Mouse (Mus musculus): ENCODE measurements around the gene Miox. TPM values are rescaled to one million over a fixed set of nuclear protein-coding genes. Genes with fewer than 3 reads are reported as not detected.

Gene Miox
- polyA plus RNA-seq, 1 experiment: 2.7 TPM

DNA sequence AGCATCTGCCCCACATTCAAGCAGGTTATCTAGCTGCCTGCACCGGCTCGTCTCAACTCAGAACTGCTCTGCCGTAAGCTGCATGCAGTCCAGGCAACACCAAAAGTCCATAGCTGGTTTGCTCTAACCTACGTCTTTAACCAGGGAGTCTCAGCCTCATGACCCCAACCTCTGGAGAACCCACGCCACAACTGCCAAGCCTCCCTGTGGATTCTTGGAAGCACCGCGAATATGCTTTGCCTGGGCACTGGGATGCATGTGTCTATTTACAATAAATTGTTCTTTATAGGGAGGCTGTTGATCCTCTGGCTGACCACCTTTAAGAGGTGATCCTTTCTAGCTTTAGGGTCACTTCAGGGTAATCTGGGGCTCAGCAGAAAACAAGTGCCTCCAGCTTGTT lies 38.3 kb downstream of the Miox start:
- Histone ChIP-seq H3K36me3 (ENCODE audit: control insufficient read depth, insufficient read depth, low read length) (peaks cover 39% of the 10 kb centered on the region), H3K4me3 (ENCODE audit: control insufficient read depth, insufficient read depth, low read length) (no peak overlapping the region)

DNA sequence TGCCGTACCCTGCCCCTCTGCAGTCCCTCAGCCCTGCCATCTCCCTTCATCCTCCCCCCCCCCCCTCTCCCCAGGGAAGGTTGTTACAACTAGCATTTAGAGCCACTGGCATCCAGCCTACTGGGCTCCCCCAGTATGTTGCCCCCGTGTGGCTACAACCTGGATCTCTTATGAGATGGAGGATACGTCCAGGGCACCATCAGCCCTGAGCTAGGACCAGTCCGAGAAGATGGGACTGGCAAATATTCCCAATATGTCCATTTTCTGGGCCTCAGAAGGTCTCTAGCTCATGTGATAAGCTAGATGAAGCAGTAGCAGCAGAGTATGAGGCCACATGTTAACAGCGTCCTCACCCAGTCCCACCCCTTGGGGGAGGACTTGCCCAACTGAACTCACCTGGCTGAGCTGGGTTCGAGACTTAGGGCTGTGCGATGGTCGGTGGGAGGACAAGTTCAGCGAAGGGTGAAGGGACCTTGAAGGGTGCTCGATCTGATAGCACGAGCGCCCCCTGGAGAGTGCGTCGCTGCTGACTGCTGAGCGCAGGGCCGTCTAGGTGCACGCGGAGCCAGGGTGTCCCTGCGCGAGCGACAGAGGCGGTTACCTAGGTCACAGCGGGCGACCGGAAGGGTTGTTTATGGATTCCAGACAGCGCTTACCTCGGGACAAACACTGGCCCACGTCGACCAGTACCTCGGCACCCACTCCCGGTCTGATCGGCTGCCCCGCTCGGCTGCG lies 39.0 kb downstream of the Miox start:
- peaks cover 18% of the 10 kb centered on the region for H3K4me1 ChIP-seq (replicated peaks; ENCODE audit: control insufficient read depth, insufficient read depth, low read length)
- H3K27me3 ChIP-seq (ENCODE audit: control insufficient read depth, insufficient read depth, low read length): no peaks in the 10 kb centered on the region
- peak; percentile 88 for DNase-seq
- peak overlapping the region; percentile 87 for H3K4me3 ChIP-seq (ENCODE audit: control insufficient read depth, insufficient read depth, low read length)
- WGBS: 1% methylated on average over 35 of the region's 35 CpGs
- TF ChIP-seq CTCF (IDR thresholded peaks at IDR 0.05; ENCODE audit: borderline replicate concordance, control insufficient read depth, extremely low read depth, insufficient read depth, low read length, poor library complexity): peak; percentile 81; the same call in 1 of the 2 replicates
- no peak for TF ChIP-seq POLR2A (IDR thresholded peaks at IDR 0.05; ENCODE audit: control insufficient read depth, extremely low read depth, insufficient read depth, low read length, poor library complexity)
- peaks cover 33% of the 10 kb centered on the region for H3K36me3 ChIP-seq (ENCODE audit: control insufficient read depth, insufficient read depth, low read length)
- H3K27ac ChIP-seq (ENCODE audit: control insufficient read depth, insufficient read depth, low read length): peak overlapping the region; percentile 55

More for the DNA sequence above, 38.3 kb downstream of the Miox start:
- DNase-seq: no peak
- H3K4me1 ChIP-seq (replicated peaks; ENCODE audit: control insufficient read depth, insufficient read depth, low read length): peaks cover 13% of the 10 kb centered on the region
- WGBS: 95% methylated on average over 7 of the region's 7 CpGs
- H3K27me3 ChIP-seq (ENCODE audit: control insufficient read depth, insufficient read depth, low read length): no peaks in the 10 kb centered on the region
- no peak overlapping the region for H3K27ac ChIP-seq (ENCODE audit: control insufficient read depth, insufficient read depth, low read length)
- no peak for TF ChIP-seq POLR2A (IDR thresholded peaks at IDR 0.05; ENCODE audit: control insufficient read depth, extremely low read depth, insufficient read depth, low read length, poor library complexity)
- TF ChIP-seq CTCF (IDR thresholded peaks at IDR 0.05; ENCODE audit: borderline replicate concordance, control insufficient read depth, extremely low read depth, insufficient read depth, low read length, poor library complexity): no peak

DNA sequence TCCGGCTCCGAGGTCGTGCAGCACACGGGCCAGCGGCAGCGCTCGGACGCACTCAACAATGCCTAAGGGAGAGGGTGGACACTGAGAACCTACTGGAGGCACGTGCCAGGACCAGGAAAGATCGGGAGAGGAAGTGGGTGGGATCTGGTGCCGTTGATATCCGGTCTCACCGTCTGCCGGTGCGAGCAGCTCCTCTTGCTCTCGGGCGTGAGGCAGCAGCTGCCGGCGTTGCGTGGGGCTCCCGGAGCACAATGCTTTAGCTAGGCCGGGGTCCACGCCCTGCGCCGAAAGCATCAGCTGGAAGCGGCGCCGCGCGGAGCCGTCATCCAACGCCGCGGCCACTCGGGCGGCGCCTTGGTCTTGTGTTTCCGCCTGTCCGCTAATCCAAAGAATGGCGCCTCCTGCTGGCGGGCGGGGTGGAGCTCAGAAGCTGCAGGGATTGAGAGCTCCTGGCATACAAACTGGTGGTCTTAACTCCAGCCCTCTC lies 39.6 kb downstream of the Miox start, which contains the start of gene Sco2:
Sco2 (minus strand) TSS at position 85 of the 487 bp plus-strand sequence.
- under 1% methylated on average over 42 of the region's 42 CpGs for WGBS

DNA sequence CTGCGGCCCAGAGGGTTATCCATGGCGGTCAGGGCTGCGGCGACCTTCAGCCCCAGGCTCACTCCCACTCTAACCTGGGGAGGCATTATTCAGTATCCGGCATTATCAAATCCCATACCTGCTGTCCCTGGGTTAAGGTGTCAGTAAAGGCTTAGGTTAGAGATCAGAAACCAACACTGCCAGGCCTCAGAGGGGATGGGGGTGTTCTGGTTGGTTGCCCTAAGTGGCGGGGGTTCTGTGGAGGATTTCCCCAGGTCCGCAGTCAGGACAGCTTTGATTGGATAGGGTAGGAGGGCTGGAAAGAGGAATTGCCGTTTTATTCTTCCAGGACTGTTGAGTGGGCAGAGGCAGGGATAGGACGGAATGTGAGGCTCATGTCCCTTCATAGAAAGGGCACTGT lies 40.1 kb downstream of the Miox start:
- DNase-seq: no peak
- 71% methylated on average over 9 of the region's 9 CpGs for WGBS
- Histone ChIP-seq H3K4me1 (replicated peaks; ENCODE audit: control insufficient read depth, insufficient read depth, low read length) (peaks cover 29% of the 10 kb centered on the region), H3K4me3 (ENCODE audit: control insufficient read depth, insufficient read depth, low read length) (peak overlapping the region; percentile 87), H3K36me3 (ENCODE audit: control insufficient read depth, insufficient read depth, low read length) (peaks cover 21% of the 10 kb centered on the region), H3K27ac (ENCODE audit: control insufficient read depth, insufficient read depth, low read length) (no peak overlapping the region), H3K27me3 (ENCODE audit: control insufficient read depth, insufficient read depth, low read length) (no peaks in the 10 kb centered on the region)
- TF ChIP-seq CTCF (IDR thresholded peaks at IDR 0.05; ENCODE audit: borderline replicate concordance, control insufficient read depth, extremely low read depth, insufficient read depth, low read length, poor library complexity) (no peak), POLR2A (IDR thresholded peaks at IDR 0.05; ENCODE audit: control insufficient read depth, extremely low read depth, insufficient read depth, low read length, poor library complexity) (no peak)

More for the DNA sequence above, 39.6 kb downstream of the Miox start, which contains the start of gene Sco2:
- peak; percentile 96 for TF ChIP-seq CTCF (IDR thresholded peaks at IDR 0.05; ENCODE audit: borderline replicate concordance, control insufficient read depth, extremely low read depth, insufficient read depth, low read length, poor library complexity)
- no peak for TF ChIP-seq POLR2A (IDR thresholded peaks at IDR 0.05; ENCODE audit: control insufficient read depth, extremely low read depth, insufficient read depth, low read length, poor library complexity)
- peak within 1 kb of the TSS; percentile 55 for H3K27ac ChIP-seq (ENCODE audit: control insufficient read depth, insufficient read depth, low read length)
- peaks cover 26% of the 10 kb centered on the region for H3K36me3 ChIP-seq (ENCODE audit: control insufficient read depth, insufficient read depth, low read length)
- peaks cover 25% of the 10 kb centered on the region for H3K4me1 ChIP-seq (replicated peaks; ENCODE audit: control insufficient read depth, insufficient read depth, low read length)
- no peaks in the 10 kb centered on the region for H3K27me3 ChIP-seq (ENCODE audit: control insufficient read depth, insufficient read depth, low read length)
- DNase-seq: peak; percentile 92
- peak within 1 kb of the TSS; percentile 87 for H3K4me3 ChIP-seq (ENCODE audit: control insufficient read depth, insufficient read depth, low read length)

DNA sequence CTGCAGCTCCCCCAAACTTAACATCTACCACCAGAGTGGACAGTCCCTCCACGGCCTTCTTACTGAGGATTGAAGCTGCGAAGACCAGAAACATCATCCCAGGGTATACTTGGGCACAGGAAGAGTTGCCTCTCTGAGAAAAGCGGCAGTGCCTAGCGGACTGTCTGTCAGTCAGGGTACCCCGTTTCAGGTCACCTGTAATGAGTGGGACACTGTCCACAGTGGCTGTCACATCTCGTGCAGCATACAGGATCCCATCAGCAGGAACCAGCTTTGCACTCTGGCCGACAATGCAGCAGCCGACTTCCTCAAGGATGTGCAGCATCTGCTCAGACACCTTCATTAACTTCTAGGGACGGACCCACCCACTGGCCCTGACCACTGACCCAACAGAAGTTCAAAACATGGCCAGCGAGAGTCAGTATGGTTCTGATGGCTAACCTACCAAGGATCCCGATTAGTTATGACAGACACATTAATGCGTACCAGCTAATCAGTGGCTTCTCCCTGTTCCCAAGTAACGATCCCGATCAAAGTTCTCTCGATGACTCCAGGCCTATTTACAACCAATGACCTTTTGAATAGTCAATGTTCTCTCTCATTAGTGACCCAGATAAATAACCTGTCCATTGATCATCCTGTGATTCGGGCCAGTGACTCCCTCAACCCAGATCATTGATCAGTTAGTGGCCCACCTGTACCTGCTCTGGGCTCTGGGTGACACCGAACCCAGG lies 40.8 kb downstream of the Miox start:
- TF ChIP-seq CTCF (IDR thresholded peaks at IDR 0.05; ENCODE audit: borderline replicate concordance, control insufficient read depth, extremely low read depth, insufficient read depth, low read length, poor library complexity) (no peak), POLR2A (IDR thresholded peaks at IDR 0.05; ENCODE audit: control insufficient read depth, extremely low read depth, insufficient read depth, low read length, poor library complexity) (no peak)
- peaks cover 32% of the 10 kb centered on the region for H3K4me1 ChIP-seq (replicated peaks; ENCODE audit: control insufficient read depth, insufficient read depth, low read length)
- H3K36me3 ChIP-seq (ENCODE audit: control insufficient read depth, insufficient read depth, low read length): peaks cover 15% of the 10 kb centered on the region
- H3K4me3 ChIP-seq (ENCODE audit: control insufficient read depth, insufficient read depth, low read length): no peak overlapping the region
- no peaks in the 10 kb centered on the region for H3K27me3 ChIP-seq (ENCODE audit: control insufficient read depth, insufficient read depth, low read length)
- DNase-seq: no peak
- H3K27ac ChIP-seq (ENCODE audit: control insufficient read depth, insufficient read depth, low read length): no peak overlapping the region
- WGBS: 96% methylated on average over 17 of the region's 17 CpGs

DNA sequence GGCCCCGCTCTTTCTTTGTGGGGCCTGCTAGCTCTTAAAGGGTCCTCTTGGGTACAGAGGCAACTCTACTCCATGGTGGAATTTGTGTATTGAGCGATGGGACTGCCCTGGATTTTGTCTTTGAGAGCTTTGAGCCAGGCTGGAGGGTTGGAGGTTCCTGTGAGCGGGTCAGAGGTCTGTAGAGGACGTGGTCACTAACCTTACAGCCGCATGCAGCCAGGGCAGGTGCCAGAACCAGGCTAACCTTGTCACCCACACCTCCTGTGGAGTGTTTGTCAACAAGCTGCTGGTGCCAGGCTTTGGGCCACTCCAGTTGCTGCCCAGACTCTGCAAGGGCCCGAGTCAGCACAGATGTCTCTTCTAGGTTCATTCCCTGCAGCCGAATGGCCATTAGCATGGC lies 41.8 kb downstream of the Miox start:
- DNase-seq: no peak
- Histone ChIP-seq H3K4me1 (replicated peaks; ENCODE audit: control insufficient read depth, insufficient read depth, low read length) (peaks cover 32% of the 10 kb centered on the region), H3K36me3 (ENCODE audit: control insufficient read depth, insufficient read depth, low read length) (peaks cover 5% of the 10 kb centered on the region; the same call in 1 of the 2 replicates), H3K27ac (ENCODE audit: control insufficient read depth, insufficient read depth, low read length) (no peak overlapping the region), H3K27me3 (ENCODE audit: control insufficient read depth, insufficient read depth, low read length) (no peaks in the 10 kb centered on the region), H3K4me3 (ENCODE audit: control insufficient read depth, insufficient read depth, low read length) (no peak overlapping the region)
- TF ChIP-seq POLR2A (IDR thresholded peaks at IDR 0.05; ENCODE audit: control insufficient read depth, extremely low read depth, insufficient read depth, low read length, poor library complexity): no peak
- WGBS: 96% methylated on average over 7 of the region's 7 CpGs

Measured in thymus, adult 2 months (tissue).